Mouse (Mus musculus): ENCODE measurements around the gene Fig4. TPM values are rescaled to one million over a fixed set of nuclear protein-coding genes. Genes with fewer than 3 reads are reported as not detected.

Gene Fig4
- polyA plus RNA-seq, 1 experiment from 2014 or later = 65.9 TPM

- Histone ChIP-seq H3K27ac (ENCODE audit: low read length) (no peak overlapping the region), H3K27me3 (ENCODE audit: control insufficient read depth, insufficient read depth, low read length) (no peaks in the 10 kb centered on the region), H3K4me1 (ENCODE audit: control insufficient read depth, insufficient read depth, low read length) (no peaks in the 10 kb centered on the region), H3K9ac (ENCODE audit: low read length) (no peak overlapping the region), H3K4me3 (ENCODE audit: low read length) (no peak overlapping the region), H3K9me3 (replicated peaks; ENCODE audit: control insufficient read depth, low read length) (no peaks in the 10 kb centered on the region), H3K36me3 (ENCODE audit: control insufficient read depth, insufficient read depth) (no peaks in the 10 kb centered on the region), H3K4me2 (ENCODE audit: low read depth, low read length) (no peak overlapping the region)
- 86% methylated on average over 3 of the region's 3 CpGs for WGBS
- ATAC-seq (replicated peaks; ENCODE audit: extremely low read depth, insufficient read depth, low FRiP score) = no peak
These were observed 89.0 kb downstream of the Fig4 start for GRCm38 (mm10) chr10:41214083-41214482.

- 70% methylated on average over 4 of the region's 4 CpGs for WGBS
- no peak overlapping the region for H3K27ac ChIP-seq (ENCODE audit: low read length)
- H3K4me1 ChIP-seq (ENCODE audit: control insufficient read depth, insufficient read depth, low read length) = no peaks in the 10 kb centered on the region
- no peak overlapping the region for H3K4me2 ChIP-seq (ENCODE audit: low read depth, low read length)
- H3K9ac ChIP-seq (ENCODE audit: low read length) = no peak overlapping the region
- no peaks in the 10 kb centered on the region for H3K9me3 ChIP-seq (replicated peaks; ENCODE audit: control insufficient read depth, low read length)
- H3K36me3 ChIP-seq (ENCODE audit: control insufficient read depth, insufficient read depth) = no peaks in the 10 kb centered on the region
- H3K4me3 ChIP-seq (ENCODE audit: low read length) = no peak overlapping the region
- ATAC-seq (replicated peaks; ENCODE audit: extremely low read depth, insufficient read depth, low FRiP score) = no peak
- no peaks in the 10 kb centered on the region for H3K27me3 ChIP-seq (ENCODE audit: control insufficient read depth, insufficient read depth, low read length)
These were observed 93.5 kb downstream of the Fig4 start for GRCm38 (mm10) chr10:41209538-41209937.

- WGBS = 52% methylated on average over 6 of the region's 6 CpGs
- Histone ChIP-seq H3K4me3 (ENCODE audit: low read length) (no peak overlapping the region), H3K9me3 (replicated peaks; ENCODE audit: control insufficient read depth, low read length) (no peaks in the 10 kb centered on the region), H3K9ac (ENCODE audit: low read length) (no peak overlapping the region), H3K27ac (ENCODE audit: low read length) (no peak overlapping the region), H3K36me3 (ENCODE audit: control insufficient read depth, insufficient read depth) (no peaks in the 10 kb centered on the region), H3K4me1 (ENCODE audit: control insufficient read depth, insufficient read depth, low read length) (no peaks in the 10 kb centered on the region), H3K4me2 (ENCODE audit: low read depth, low read length) (no peak overlapping the region), H3K27me3 (ENCODE audit: control insufficient read depth, insufficient read depth, low read length) (no peaks in the 10 kb centered on the region)
- no peak for ATAC-seq (replicated peaks; ENCODE audit: extremely low read depth, insufficient read depth, low FRiP score)
These were observed 94.1 kb downstream of the Fig4 start for GRCm38 (mm10) chr10:41208860-41209377.

- H3K9ac ChIP-seq (ENCODE audit: low read length) = no peak overlapping the region
- 74% methylated on average over 2 of the region's 2 CpGs for WGBS
- H3K27ac ChIP-seq (ENCODE audit: low read length) = no peak overlapping the region
- H3K9me3 ChIP-seq (replicated peaks; ENCODE audit: control insufficient read depth, low read length) = no peaks in the 10 kb centered on the region
- no peak overlapping the region for H3K4me3 ChIP-seq (ENCODE audit: low read length)
- no peak for ATAC-seq (replicated peaks; ENCODE audit: extremely low read depth, insufficient read depth, low FRiP score)
- H3K27me3 ChIP-seq (ENCODE audit: control insufficient read depth, insufficient read depth, low read length) = no peaks in the 10 kb centered on the region
- H3K36me3 ChIP-seq (ENCODE audit: control insufficient read depth, insufficient read depth) = no peaks in the 10 kb centered on the region
- H3K4me2 ChIP-seq (ENCODE audit: low read depth, low read length) = no peak overlapping the region
- no peaks in the 10 kb centered on the region for H3K4me1 ChIP-seq (ENCODE audit: control insufficient read depth, insufficient read depth, low read length)
These were observed 97.4 kb downstream of the Fig4 start for GRCm38 (mm10) chr10:41205647-41206046.

GRCm38 (mm10) chr10:41204637-41205315 is 98.3 kb downstream of the Fig4 start:
- Histone ChIP-seq H3K27ac (ENCODE audit: low read length) (no peak overlapping the region), H3K27me3 (ENCODE audit: control insufficient read depth, insufficient read depth, low read length) (no peaks in the 10 kb centered on the region), H3K4me3 (ENCODE audit: low read length) (no peak overlapping the region), H3K4me1 (ENCODE audit: control insufficient read depth, insufficient read depth, low read length) (no peaks in the 10 kb centered on the region), H3K9me3 (replicated peaks; ENCODE audit: control insufficient read depth, low read length) (no peaks in the 10 kb centered on the region), H3K9ac (ENCODE audit: low read length) (no peak overlapping the region), H3K36me3 (ENCODE audit: control insufficient read depth, insufficient read depth) (peaks cover under 1% of the 10 kb centered on the region; the same call in 1 of the 2 replicates), H3K4me2 (ENCODE audit: low read depth, low read length) (no peak overlapping the region)
- WGBS = 43% methylated on average over 11 of the region's 11 CpGs
- no peak for ATAC-seq (replicated peaks; ENCODE audit: extremely low read depth, insufficient read depth, low FRiP score)

- no peak overlapping the region for H3K4me2 ChIP-seq (ENCODE audit: low read depth, low read length)
These were observed 98.9 kb downstream of the Fig4 start for GRCm38 (mm10) chr10:41204191-41204590.

GRCm38 (mm10) chr10:41198719-41199118 is 104.3 kb downstream of the Fig4 start:
- 90% methylated on average over 6 of the region's 6 CpGs for WGBS
- H3K27me3 ChIP-seq (ENCODE audit: control insufficient read depth, insufficient read depth, low read length) = no peaks in the 10 kb centered on the region
- H3K9me3 ChIP-seq (replicated peaks; ENCODE audit: control insufficient read depth, low read length) = no peaks in the 10 kb centered on the region

More at GRCm38 (mm10) chr10:41204191-41204590, 98.9 kb downstream of the Fig4 start:
- Histone ChIP-seq H3K4me3 (ENCODE audit: low read length) (no peak overlapping the region), H3K27me3 (ENCODE audit: control insufficient read depth, insufficient read depth, low read length) (no peaks in the 10 kb centered on the region), H3K27ac (ENCODE audit: low read length) (no peak overlapping the region), H3K36me3 (ENCODE audit: control insufficient read depth, insufficient read depth) (peaks cover 3% of the 10 kb centered on the region; the same call in 1 of the 2 replicates), H3K9me3 (replicated peaks; ENCODE audit: control insufficient read depth, low read length) (no peaks in the 10 kb centered on the region), H3K4me1 (ENCODE audit: control insufficient read depth, insufficient read depth, low read length) (no peaks in the 10 kb centered on the region), H3K9ac (ENCODE audit: low read length) (no peak overlapping the region)
- ATAC-seq (replicated peaks; ENCODE audit: extremely low read depth, insufficient read depth, low FRiP score) = no peak
- WGBS = 25% methylated on average over 5 of the region's 5 CpGs

GRCm38 (mm10) chr10:41197788-41198187 is 105.3 kb downstream of the Fig4 start:
- no peaks in the 10 kb centered on the region for H3K27me3 ChIP-seq (ENCODE audit: control insufficient read depth, insufficient read depth, low read length)
- ATAC-seq (replicated peaks; ENCODE audit: extremely low read depth, insufficient read depth, low FRiP score) = no peak
- H3K4me1 ChIP-seq (ENCODE audit: control insufficient read depth, insufficient read depth, low read length) = no peaks in the 10 kb centered on the region
- no peaks in the 10 kb centered on the region for H3K9me3 ChIP-seq (replicated peaks; ENCODE audit: control insufficient read depth, low read length)
- H3K4me2 ChIP-seq (ENCODE audit: low read depth, low read length) = no peak overlapping the region
- H3K4me3 ChIP-seq (ENCODE audit: low read length) = no peak overlapping the region
- H3K27ac ChIP-seq (ENCODE audit: low read length) = no peak overlapping the region
- peaks cover 3% of the 10 kb centered on the region; the same call in 1 of the 2 replicates for H3K36me3 ChIP-seq (ENCODE audit: control insufficient read depth, insufficient read depth)
- no peak overlapping the region for H3K9ac ChIP-seq (ENCODE audit: low read length)
- 91% methylated on average over 5 of the region's 5 CpGs for WGBS

More at GRCm38 (mm10) chr10:41198719-41199118, 104.3 kb downstream of the Fig4 start:
- no peak overlapping the region for H3K27ac ChIP-seq (ENCODE audit: low read length)
- H3K4me2 ChIP-seq (ENCODE audit: low read depth, low read length) = no peak overlapping the region
- no peak overlapping the region for H3K9ac ChIP-seq (ENCODE audit: low read length)
- no peak overlapping the region for H3K4me3 ChIP-seq (ENCODE audit: low read length)
- ATAC-seq (replicated peaks; ENCODE audit: extremely low read depth, insufficient read depth, low FRiP score) = no peak
- no peaks in the 10 kb centered on the region for H3K4me1 ChIP-seq (ENCODE audit: control insufficient read depth, insufficient read depth, low read length)
- peaks cover 3% of the 10 kb centered on the region; the same call in 1 of the 2 replicates for H3K36me3 ChIP-seq (ENCODE audit: control insufficient read depth, insufficient read depth)

GRCm38 (mm10) chr10:41196295-41196694 is 106.8 kb downstream of the Fig4 start:
- Histone ChIP-seq H3K4me1 (ENCODE audit: control insufficient read depth, insufficient read depth, low read length) (no peaks in the 10 kb centered on the region), H3K4me3 (ENCODE audit: low read length) (no peak overlapping the region), H3K4me2 (ENCODE audit: low read depth, low read length) (no peak overlapping the region), H3K27ac (ENCODE audit: low read length) (no peak overlapping the region), H3K36me3 (ENCODE audit: control insufficient read depth, insufficient read depth) (peaks cover 3% of the 10 kb centered on the region; the same call in 1 of the 2 replicates), H3K9ac (ENCODE audit: low read length) (no peak overlapping the region), H3K27me3 (ENCODE audit: control insufficient read depth, insufficient read depth, low read length) (no peaks in the 10 kb centered on the region), H3K9me3 (replicated peaks; ENCODE audit: control insufficient read depth, low read length) (no peaks in the 10 kb centered on the region)
- WGBS = 71% methylated on average over 4 of the region's 4 CpGs
- ATAC-seq (replicated peaks; ENCODE audit: extremely low read depth, insufficient read depth, low FRiP score) = no peak

All from heart, embryonic 16.5 days (tissue).